Mouse (Mus musculus): ENCODE measurements around the gene Atp11a.

DNA sequence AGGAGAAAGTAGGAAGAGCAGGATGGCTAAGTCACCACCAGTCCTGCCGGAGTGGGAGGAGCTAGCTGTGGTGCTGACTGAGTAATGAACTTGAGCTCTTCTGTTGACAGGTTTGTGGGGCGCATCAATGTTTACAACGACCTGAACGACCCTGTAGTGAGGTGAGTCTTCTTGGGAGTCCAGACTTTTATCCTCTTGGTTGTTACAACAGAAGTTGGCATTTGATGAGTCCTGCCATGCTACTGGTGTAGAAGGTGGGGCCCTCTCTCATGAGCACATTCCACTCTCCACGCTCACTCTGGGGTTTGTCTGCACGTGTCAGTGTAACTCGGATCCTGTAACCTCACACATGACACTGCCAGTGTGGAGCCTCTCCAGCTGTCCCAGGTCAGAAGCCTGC lies 66.1 kb downstream of the Atp11a start:
- TF ChIP-seq GATA1 (IDR thresholded peaks at IDR 0.05; ENCODE audit: low read length) (no peak), TAL1 (IDR thresholded peaks at IDR 0.05; ENCODE audit: low read length) (no peak)

Data from erythroblast, embryonic 14.5 days (primary cell).